Mouse (Mus musculus): ENCODE results near the gene Ccdc92. TPM values are rescaled to one million over a fixed set of nuclear protein-coding genes. Genes with fewer than 3 reads are reported as not detected.

The Ccdc92 gene
- total and polyA plus RNA-seq, 2 experiments, result 0.29 TPM; not detected in 1

GRCm38 (mm10) chr5:124835218-124835617, 27.0 kb downstream of the Ccdc92 start:
- no peaks in the 10 kb centered on the region for H3K36me3 ChIP-seq (ENCODE audit: control insufficient read depth, insufficient read depth, low read length)
- no peak for TF ChIP-seq CTCF (IDR thresholded peaks at IDR 0.05; ENCODE audit: low read depth, low read length)
- TF ChIP-seq POLR2A (IDR thresholded peaks at IDR 0.05; ENCODE audit: extremely low read depth, insufficient read depth, low read length), result no peak
- H3K27ac ChIP-seq (replicated peaks; ENCODE audit: insufficient read depth, low read depth, low read length), result no peak overlapping the region
- 93% methylated on average over 15 of the region's 15 CpGs for WGBS
- no peaks in the 10 kb centered on the region for H3K79me2 ChIP-seq (ENCODE audit: control insufficient read depth, insufficient read depth, low read length)
- no peaks in the 10 kb centered on the region for H3K4me1 ChIP-seq (ENCODE audit: control insufficient read depth, insufficient read depth, low read length)
- H3K27me3 ChIP-seq (ENCODE audit: control insufficient read depth, insufficient read depth, low read length), result no peaks in the 10 kb centered on the region
- no peak for DNase-seq (ENCODE audit: extremely low read depth, low read depth, low spot score)
- H3K9ac ChIP-seq (ENCODE audit: low read depth, low read length), result no peak overlapping the region
- H3K4me3 ChIP-seq (ENCODE audit: insufficient read depth, low read depth, low read length), result no peak overlapping the region

DNA sequence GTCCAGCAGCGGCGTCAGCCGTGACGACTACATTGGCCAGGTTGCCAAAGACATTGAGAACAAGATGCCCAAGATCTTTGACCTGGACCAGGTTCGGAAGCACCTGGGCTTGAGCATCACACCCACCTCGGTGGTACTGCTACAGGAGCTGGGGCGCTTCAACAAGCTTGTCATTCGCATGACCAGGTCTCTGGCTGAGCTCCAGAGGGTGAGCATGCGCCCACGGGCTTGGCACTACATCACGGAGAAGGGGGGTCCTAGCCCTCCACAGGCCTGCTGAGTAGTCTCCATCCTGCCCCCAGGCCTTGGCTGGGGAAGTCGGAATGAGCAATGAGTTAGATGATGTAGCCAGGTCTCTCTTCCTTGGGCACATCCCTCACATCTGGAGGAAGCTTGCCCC, 31.9 kb downstream of the Ccdc92 start:
- Histone ChIP-seq H3K9ac (ENCODE audit: low read depth, low read length) (no peak overlapping the region), H3K4me1 (ENCODE audit: control insufficient read depth, insufficient read depth, low read length) (no peaks in the 10 kb centered on the region), H3K36me3 (ENCODE audit: control insufficient read depth, insufficient read depth, low read length) (no peaks in the 10 kb centered on the region), H3K79me2 (ENCODE audit: control insufficient read depth, insufficient read depth, low read length) (no peaks in the 10 kb centered on the region), H3K4me3 (ENCODE audit: insufficient read depth, low read depth, low read length) (no peak overlapping the region), H3K27me3 (ENCODE audit: control insufficient read depth, insufficient read depth, low read length) (no peaks in the 10 kb centered on the region), H3K27ac (replicated peaks; ENCODE audit: insufficient read depth, low read depth, low read length) (no peak overlapping the region)
- no peak for TF ChIP-seq POLR2A (IDR thresholded peaks at IDR 0.05; ENCODE audit: extremely low read depth, insufficient read depth, low read length)
- no peak for TF ChIP-seq CTCF (IDR thresholded peaks at IDR 0.05; ENCODE audit: low read depth, low read length)
- no peak for DNase-seq (ENCODE audit: extremely low read depth, low read depth, low spot score)
- 91% methylated on average over 12 of the region's 12 CpGs for WGBS

DNA sequence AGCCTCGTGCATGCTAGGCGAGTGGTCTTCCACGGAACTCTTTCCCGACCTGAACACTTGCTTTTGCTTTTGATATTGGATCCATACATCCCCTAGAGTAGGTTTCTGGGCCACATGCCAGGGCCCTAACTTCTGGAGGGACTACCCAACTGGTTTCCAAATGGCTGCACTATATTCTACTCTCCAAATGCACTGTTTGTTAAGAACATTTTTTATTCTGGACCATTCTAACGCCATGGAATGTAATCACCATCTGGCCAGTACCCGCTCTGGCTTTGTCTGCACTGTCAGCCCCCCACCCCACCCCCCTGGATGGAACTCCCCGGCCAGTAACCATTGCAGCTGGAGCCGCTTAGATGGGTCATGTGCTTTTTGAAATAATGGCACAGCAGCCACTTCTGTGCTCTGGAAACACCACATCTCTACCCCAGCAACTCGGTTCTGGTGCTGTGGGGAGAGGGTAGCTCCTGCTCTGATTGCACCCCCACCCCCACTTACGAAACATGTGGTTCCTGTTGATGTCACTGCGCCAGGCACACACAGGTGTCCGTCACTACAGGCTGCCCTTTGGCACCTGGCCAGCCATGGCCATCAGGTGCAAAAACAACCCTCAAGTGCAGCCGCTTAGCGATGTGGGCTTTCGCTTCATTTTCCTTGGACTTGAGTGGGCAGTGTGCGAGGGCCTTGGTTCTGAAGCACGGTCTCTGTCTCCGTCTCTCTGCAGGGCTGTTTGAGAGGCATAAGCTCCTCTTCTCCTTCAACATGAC, 39.9 kb downstream of the Ccdc92 start:
- TF ChIP-seq POLR2A (IDR thresholded peaks at IDR 0.05; ENCODE audit: extremely low read depth, insufficient read depth, low read length) (no peak), CTCF (IDR thresholded peaks at IDR 0.05; ENCODE audit: low read depth, low read length) (no peak)
- H3K27ac ChIP-seq (replicated peaks; ENCODE audit: insufficient read depth, low read depth, low read length), result no peak overlapping the region
- no peak overlapping the region for H3K9ac ChIP-seq (ENCODE audit: low read depth, low read length)
- H3K79me2 ChIP-seq (ENCODE audit: control insufficient read depth, insufficient read depth, low read length), result no peaks in the 10 kb centered on the region
- H3K4me3 ChIP-seq (ENCODE audit: insufficient read depth, low read depth, low read length), result no peak overlapping the region
- no peaks in the 10 kb centered on the region for H3K36me3 ChIP-seq (ENCODE audit: control insufficient read depth, insufficient read depth, low read length)
- H3K27me3 ChIP-seq (ENCODE audit: control insufficient read depth, insufficient read depth, low read length), result no peaks in the 10 kb centered on the region
- 82% methylated on average over 18 of the region's 18 CpGs for WGBS
- DNase-seq (ENCODE audit: extremely low read depth, low read depth, low spot score), result no peak
- H3K4me1 ChIP-seq (ENCODE audit: control insufficient read depth, insufficient read depth, low read length), result no peaks in the 10 kb centered on the region

- H3K4me3 ChIP-seq (ENCODE audit: insufficient read depth, low read depth, low read length), result no peak overlapping the region
- no peaks in the 10 kb centered on the region for H3K36me3 ChIP-seq (ENCODE audit: control insufficient read depth, insufficient read depth, low read length)
- no peaks in the 10 kb centered on the region for H3K79me2 ChIP-seq (ENCODE audit: control insufficient read depth, insufficient read depth, low read length)
- 79% methylated on average over 15 of the region's 15 CpGs for WGBS
- no peak overlapping the region for H3K9ac ChIP-seq (ENCODE audit: low read depth, low read length)
- no peak for DNase-seq (ENCODE audit: extremely low read depth, low read depth, low spot score)
- TF ChIP-seq POLR2A (IDR thresholded peaks at IDR 0.05; ENCODE audit: extremely low read depth, insufficient read depth, low read length), result no peak
- TF ChIP-seq CTCF (IDR thresholded peaks at IDR 0.05; ENCODE audit: low read depth, low read length), result no peak
- no peak overlapping the region for H3K27ac ChIP-seq (replicated peaks; ENCODE audit: insufficient read depth, low read depth, low read length)
- no peaks in the 10 kb centered on the region for H3K4me1 ChIP-seq (ENCODE audit: control insufficient read depth, insufficient read depth, low read length)
- no peaks in the 10 kb centered on the region for H3K27me3 ChIP-seq (ENCODE audit: control insufficient read depth, insufficient read depth, low read length)
Observed at GRCm38 (mm10) chr5:124817050-124817449, 45.2 kb downstream of the Ccdc92 start.

- H3K36me3 ChIP-seq (ENCODE audit: control insufficient read depth, insufficient read depth, low read length), result no peaks in the 10 kb centered on the region
- H3K79me2 ChIP-seq (ENCODE audit: control insufficient read depth, insufficient read depth, low read length), result no peaks in the 10 kb centered on the region
- WGBS, result 73% methylated on average over 5 of the region's 5 CpGs
- no peak overlapping the region for H3K27ac ChIP-seq (replicated peaks; ENCODE audit: insufficient read depth, low read depth, low read length)
- no peak overlapping the region for H3K4me3 ChIP-seq (ENCODE audit: insufficient read depth, low read depth, low read length)
- no peak for DNase-seq (ENCODE audit: extremely low read depth, low read depth, low spot score)
- no peaks in the 10 kb centered on the region for H3K4me1 ChIP-seq (ENCODE audit: control insufficient read depth, insufficient read depth, low read length)
- TF ChIP-seq POLR2A (IDR thresholded peaks at IDR 0.05; ENCODE audit: extremely low read depth, insufficient read depth, low read length) (no peak), CTCF (IDR thresholded peaks at IDR 0.05; ENCODE audit: low read depth, low read length) (no peak)
- no peaks in the 10 kb centered on the region for H3K27me3 ChIP-seq (ENCODE audit: control insufficient read depth, insufficient read depth, low read length)
- no peak overlapping the region for H3K9ac ChIP-seq (ENCODE audit: low read depth, low read length)
Observed at GRCm38 (mm10) chr5:124814797-124815196, 47.4 kb downstream of the Ccdc92 start.

DNA sequence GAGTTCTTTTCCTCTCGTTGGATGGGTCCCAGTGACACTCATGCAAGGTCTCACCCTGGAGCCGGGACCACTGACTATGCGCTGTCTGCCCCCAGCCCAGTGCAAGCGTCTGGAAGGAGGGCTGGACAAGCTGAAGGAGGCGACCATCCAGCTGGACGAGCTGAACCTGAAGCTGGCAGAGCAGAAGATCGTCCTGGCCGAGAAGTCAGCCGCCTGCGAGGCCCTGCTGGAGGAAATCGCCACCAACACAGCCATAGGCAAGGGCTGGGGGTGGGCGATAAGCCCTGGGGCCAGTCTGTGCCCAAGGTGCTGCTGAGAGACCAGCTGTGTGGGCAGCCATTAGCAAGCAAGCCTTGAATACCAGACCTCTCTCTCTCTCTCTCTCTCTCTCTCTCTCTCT, 49.8 kb downstream of the Ccdc92 start:
- 86% methylated on average over 12 of the region's 12 CpGs for WGBS
- no peak for TF ChIP-seq CTCF (IDR thresholded peaks at IDR 0.05; ENCODE audit: low read depth, low read length)
- Histone ChIP-seq H3K27me3 (ENCODE audit: control insufficient read depth, insufficient read depth, low read length) (no peaks in the 10 kb centered on the region), H3K27ac (replicated peaks; ENCODE audit: insufficient read depth, low read depth, low read length) (no peak overlapping the region), H3K4me3 (ENCODE audit: insufficient read depth, low read depth, low read length) (no peak overlapping the region), H3K36me3 (ENCODE audit: control insufficient read depth, insufficient read depth, low read length) (no peaks in the 10 kb centered on the region), H3K9ac (ENCODE audit: low read depth, low read length) (no peak overlapping the region), H3K79me2 (ENCODE audit: control insufficient read depth, insufficient read depth, low read length) (no peaks in the 10 kb centered on the region), H3K4me1 (ENCODE audit: control insufficient read depth, insufficient read depth, low read length) (no peaks in the 10 kb centered on the region)
- DNase-seq (ENCODE audit: extremely low read depth, low read depth, low spot score), result no peak
